Mouse (Mus musculus) cerebellum, adult 11 months (tissue): ENCODE measurements around the gene Sdhaf3.
A peak's percentile ranks its signal among the peaks of the same experiment; 100 is the strongest.
"Not testable (repeated sequence)": the region's sequence is repeated elsewhere in the genome, so short reads cannot be mapped to it uniquely, and the experiment has no call there.

Experiments used
- DNase-seq: peaks from one replicate; pipeline ENCODE4 v3.0.0; 2022

The Sdhaf3 gene

DNA sequence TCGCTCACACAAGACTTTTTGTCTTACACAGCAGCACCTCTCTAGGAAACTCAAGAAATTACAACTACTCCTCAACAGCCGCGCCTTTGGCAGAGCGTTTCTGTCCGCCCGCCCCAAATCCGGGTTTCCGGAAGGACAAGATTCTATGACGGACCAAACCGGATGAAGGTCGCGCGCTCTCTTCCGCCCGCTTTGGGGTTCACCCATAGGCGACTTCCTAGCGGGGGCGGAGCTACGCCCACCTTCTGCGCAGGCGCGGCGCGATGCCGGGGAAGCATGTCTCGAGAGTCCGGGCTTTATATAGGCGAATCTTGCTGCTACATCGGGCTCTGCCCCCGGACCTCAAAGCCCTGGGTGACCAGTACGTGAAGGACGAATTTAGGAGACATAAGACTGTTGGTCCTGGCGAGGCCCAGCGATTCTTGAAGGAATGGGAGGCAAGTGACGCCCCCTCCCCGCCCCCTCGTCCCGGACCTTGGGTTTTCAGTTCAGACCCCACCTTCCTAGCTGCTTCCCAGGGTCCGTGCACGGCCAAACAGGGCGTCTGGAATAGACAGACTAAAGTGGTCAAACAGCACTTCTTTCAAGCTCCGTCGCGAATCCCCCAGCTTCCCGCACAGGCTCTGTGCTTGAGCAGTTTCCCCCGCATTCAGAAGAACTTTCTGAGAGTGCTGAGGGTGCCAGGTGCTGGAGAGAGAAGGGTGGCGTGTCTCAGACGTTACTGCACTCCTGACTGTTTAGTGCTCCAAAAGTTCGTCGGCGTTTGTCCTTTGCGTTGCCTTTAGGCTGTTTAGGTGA lies at the start of gene Sdhaf3:
Gene Sdhaf3, plus strand, starts transcription at position 241 of the 798 bp plus-strand sequence.
- peak; percentile 93 for DNase-seq

DNA sequence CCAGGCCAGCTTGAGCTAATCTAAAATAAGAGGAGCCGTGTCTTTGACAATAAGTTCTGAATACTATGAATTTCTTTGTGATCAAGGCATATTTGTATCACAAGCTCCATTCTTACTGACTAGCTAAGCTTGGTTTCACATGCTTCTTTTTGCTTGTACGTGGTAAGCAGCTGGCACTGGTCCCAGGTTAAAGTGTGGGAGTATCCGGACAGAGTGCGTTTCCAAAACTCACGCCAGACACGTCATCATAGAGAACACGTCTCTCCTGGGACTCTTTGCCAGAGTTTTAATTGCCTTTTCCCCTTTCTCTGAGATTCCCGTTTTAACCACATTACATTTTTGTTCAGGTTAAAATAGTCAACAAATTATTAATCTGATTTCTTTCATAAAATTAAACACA lies 46.2 kb upstream of the Sdhaf3 start:
- no peak for DNase-seq

DNA sequence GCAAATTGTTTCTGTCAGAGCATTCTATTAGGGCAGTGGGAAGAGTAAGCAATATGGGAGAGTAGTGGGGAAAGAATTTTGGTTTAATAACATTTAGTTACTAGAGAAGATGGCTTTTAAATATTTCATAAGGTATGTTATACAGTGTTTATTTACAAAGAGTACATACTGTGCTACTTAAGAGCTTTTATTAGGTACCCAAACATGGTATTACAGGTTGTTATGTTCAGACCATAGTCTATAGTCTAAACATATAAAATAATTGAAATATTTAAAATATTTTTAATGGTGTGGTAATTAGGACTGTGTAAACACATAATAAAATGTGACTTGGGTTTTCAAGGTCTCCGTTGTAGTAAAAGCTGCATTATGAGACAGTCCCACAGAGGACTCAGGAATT lies 41.5 kb upstream of the Sdhaf3 start:
- no peak for DNase-seq

DNA sequence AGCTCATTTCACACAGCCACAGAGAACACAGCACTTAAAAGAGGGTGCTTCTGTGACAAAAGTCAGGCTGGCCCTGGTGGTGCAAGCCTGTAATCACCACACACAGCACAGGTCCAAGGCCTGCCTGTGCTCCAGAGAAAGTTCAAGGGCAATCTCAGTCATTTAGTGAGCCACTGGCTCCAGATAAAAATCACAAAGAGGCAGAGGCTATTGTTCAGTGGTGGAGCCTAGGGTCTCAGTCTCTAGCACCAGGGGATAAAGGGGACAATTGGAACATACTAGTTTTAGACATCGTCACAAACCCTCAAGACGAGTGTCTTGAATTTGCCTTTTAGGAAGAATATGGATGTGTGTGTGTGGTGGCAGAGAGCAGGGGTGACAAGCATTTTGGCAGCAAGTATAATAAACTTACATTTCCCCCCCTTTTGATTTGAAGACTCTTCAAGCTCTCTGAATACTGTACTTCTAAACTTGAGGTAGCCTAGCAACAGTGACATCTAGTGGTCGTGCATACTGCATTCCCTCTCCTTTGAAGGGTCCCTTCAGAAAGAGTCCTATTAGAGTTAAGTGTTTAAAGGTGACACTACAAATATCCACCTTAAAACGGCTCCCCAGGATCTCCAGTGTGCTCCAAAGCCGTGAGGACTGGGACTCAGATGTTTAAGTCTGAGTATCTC lies 40.8 kb upstream of the Sdhaf3 start:
- DNase-seq: peak; percentile 4

DNA sequence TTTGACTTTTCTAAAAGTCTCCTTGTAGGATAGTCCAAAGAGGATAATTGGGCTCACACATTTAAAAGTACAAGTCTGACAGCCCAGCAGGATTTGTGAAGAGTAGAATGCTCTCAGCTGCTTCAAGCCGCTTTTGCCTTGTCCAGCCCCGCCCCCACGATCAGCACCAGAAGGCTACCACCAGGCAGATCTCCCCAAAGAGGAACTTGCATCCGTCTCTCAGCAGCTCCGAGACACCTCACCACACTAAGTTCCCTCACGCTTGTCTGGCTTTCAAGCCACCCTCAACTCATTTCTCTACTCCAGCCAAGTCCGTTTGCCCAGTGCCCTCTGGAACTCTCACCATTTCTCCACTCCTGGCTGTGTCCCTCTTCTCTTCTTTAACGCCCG lies 40.3 kb upstream of the Sdhaf3 start:
- DNase-seq: no peak

DNA sequence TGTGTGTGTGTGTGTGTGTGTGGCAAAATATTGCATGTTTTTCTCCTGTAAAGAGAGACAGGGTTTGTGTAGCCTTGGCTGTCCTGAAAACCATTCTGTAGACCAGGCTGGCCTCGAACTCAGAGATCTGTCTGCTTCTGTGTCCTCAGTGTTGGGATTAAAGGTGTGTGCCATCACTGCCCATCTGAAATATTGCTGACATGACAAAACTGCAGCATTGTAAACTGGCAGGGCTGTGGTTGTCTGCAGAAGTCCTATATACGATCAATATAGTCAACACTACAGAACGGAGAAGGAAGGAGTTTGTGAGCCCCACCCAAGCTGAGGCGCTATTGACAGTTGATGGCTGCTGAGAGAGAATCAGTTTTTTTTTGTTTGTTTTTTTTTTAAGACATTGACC lies 38.5 kb upstream of the Sdhaf3 start:
- DNase-seq: no peak

DNA sequence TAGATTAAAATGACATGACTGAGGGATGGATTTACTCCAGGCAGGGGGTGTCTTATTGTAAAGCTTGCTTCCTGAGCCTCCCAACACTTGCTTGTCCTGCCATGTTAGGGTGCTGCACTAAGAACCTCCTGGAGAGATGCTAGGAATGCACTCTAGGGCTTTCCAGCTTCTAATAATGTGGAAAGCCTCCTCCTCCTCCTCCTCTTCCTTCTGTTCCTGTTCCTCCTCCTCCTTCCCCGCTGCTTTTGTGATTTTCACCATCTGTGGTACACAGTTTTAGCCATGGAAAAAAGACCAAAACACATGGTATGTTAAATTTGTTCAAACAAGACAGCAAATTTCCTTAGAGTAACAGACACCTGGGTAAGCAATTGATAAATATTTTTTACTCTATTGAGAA lies 30.5 kb upstream of the Sdhaf3 start:
- no peak for DNase-seq

DNA sequence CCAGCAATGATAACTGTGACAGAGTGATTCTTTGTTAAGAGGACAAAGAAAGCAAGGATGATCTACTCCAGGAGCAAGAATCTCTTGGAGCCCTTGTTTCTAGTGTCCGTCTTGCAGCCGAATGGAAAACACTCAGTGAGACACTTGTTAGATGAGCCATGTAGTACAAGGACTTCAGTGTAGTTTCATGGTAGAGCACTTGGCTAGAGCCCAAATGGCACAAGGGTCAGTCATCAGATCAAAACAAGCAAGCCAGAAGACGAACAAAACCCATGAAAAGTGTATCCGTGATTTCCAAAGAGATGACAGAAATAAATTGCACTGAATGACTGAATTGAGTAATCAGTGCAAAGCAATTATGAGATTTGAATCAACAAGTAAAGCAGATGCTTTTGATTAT lies 25.0 kb upstream of the Sdhaf3 start:
- DNase-seq: no peak

DNA sequence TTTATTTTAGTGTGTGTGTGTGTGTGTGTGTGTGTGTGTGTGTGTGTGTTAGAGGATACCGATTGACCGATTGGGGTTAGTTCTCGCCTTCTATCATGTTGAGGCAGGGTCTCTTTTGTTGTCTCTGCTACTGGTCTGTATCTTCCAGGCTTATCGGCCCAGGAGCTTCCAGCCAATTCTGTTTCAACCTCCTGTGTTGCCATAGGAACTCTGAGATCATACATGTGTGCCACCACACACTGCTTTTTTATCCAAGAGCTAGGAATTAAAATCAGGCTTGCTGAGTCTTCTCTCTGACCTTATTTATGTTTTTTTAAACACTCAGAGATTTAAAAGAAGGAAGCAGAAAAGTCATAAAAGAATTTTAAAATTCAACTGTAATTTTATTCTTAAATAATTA lies 24.3 kb upstream of the Sdhaf3 start:
- no peak for DNase-seq

DNA sequence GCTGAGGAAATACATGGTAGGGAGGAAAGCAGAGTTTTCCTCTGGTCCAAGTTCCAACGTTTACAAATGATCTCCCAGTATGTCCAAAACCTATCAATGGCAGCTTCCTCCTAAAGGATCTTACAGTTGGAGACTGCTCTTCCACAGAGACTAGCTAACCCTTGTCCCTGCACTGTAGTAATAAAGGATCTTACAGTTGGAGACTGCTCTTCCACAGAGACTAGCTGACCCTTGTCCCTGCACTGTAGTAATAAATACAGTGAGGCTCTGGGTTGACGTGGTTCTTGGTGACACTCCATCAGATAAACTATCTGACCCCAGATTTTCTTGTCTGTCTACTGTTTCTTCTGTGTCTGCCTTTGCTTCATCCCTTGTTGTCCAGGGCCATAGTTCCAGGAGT lies 15.0 kb upstream of the Sdhaf3 start:
- DNase-seq: no peak

DNA sequence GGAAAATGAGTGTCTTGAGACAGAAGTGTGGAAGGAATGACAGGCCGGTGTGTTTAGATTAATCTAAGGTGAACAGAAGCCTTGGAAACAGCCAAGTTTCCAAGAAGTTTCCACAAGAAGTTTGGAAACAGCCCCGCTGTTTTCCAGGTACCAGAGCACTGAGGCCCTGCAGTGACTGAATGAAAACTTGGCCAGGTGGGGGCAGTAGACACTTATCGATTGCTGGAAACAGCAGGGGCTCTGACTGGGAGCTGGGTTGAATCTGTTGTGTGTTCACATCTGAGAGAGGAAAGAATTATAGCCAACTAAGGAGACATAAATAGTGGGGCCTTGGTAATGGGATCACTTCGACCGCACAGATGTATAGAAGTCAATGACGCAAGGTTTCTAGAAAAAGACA lies 13.0 kb upstream of the Sdhaf3 start:
- no peak for DNase-seq

DNA sequence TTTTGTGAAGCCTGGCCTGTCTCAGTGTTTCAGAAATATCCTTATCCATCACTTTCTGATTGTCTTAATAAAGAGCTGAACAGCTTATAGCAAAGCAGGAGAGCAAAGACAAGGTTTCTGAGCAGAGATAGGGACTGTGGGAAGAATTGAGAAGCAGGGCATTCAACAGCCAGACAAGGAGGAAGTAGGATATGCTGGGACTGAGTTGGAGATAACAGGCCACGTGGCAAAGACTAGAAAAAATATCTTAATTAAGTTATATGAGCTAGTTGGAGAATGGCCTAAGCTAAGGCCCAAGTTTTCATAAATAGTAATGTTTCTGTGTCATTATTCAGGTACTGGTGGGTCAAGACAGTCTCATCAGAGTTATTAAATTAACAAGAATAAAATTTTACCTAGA lies 8.2 kb upstream of the Sdhaf3 start:
- no peak for DNase-seq

DNA sequence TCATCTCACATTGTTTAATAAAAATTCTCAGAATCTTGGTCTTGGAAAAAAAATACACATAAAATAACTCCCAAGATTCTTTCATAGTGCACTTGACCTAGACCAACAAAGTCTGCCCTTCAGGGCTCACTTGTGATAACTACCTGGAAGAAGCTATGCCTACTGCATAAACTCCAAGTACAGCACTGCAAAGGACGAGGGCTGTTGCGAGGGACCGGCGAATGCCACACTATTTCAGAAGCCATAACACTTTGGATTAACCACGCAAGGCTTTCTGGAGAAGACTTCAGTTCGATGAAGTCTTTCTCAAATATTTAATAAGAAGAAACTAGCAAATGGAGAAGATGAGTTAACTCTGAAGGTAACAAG lies 425 bp upstream of the Sdhaf3 start:
- no peak for DNase-seq

DNA sequence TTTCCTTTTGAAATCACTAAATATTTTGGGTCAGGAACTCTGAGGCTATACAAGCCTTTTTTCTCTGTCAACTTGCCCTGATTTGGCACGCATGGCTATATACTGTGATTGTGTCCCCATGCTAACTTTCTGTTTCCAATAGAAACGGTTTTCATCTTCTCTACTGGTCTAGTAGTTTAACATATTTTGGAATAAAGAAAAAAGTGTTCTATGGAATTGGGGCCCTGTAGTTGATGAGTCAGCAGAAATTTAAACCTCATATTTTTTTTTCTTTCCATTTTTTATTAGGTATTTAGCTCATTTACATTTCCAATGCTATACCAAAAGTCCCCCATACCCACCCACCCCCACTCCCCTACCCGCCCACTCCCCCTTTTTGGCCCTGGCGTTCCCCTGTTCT lies 3.4 kb downstream of the Sdhaf3 start:
- not testable (repeated sequence) for DNase-seq

DNA sequence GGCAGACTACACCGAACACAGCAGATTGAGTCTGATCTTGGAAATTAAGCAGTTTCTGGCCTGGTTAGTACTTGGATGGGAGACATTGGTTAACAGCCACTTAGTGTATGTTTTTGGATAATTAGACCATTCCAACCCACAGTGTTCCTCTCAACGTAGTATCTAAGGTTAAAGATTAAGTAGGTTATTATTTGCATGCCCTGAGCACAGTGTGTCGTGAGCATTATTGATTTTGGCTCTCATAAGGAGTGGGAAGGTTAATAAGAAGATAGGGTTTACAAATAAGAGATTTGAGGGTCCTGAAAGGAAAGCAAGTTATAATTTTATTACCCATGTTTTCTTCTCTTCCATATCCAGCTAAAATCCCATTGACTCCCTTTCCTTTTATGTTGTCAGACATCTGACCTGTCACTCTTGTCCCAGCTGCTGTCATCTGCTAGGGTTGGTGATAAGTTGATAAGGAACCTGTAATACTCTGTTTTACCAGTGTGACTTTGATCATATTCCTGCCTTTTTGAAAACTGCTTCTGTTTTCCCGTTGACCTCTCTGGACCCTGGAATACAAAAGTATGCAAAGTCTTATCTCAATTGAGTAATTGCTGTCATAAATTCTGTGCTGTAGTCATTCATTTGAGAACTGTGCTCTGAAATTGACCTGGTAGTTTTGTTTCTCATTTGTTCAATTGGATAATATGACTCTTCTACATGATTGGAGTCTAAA lies 41.6 kb downstream of the Sdhaf3 start:
- DNase-seq: no peak

DNA sequence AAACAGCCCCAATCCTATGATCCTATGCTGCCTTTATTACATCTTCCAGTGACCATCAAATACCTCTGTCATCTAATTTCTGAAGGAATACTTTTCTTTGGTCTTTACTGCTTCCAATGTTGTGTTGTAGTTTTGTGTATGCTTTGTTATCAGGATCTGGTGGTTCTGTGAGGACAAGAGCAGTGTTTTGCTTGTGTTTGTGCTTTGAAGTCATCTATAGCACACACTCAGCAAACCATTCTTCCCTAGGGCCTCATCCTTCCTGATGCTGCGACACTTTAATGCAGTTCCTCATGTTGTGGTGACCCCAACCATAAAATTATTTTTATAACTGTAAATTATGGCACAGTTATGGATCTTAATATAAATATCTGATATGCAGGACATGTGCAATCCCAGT lies 42.2 kb downstream of the Sdhaf3 start:
- DNase-seq: no peak

DNA sequence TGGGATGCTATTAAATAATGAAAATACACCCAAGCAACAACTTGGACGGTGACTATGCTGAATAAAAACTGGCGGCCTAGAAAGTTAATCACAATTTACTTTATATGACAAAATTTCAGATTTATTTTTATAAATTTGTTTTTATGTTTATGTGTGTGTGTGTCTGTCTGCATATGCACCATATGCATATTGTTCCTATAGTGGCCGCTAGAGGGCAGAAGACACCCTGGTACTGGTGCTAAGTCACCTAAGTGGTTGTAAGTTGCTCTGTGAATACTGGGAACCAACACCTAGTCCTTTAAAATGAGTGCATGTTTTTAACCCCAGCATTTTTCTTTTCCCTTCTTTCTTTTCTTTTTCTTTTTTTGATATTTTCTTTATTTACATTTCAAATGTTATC lies 43.2 kb downstream of the Sdhaf3 start:
- DNase-seq: no peak

DNA sequence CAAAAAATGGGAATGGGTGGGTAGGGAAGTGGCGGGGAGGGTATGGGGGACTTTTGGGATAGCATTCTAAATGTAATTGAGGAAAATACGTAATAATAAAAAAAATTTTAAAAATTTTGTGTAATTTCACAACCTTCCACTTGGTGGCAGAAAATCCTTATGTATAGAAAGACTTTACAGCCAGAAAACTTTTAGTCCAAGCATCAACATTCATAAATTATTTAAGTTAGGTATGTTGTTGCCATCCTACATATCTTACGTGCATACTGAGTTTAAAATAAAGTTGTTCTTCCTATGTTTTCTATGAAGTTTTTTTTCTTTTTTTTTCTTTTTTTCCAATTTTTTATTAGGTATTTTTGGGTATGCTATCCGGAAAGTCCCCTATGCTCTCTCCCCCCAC lies 47.3 kb downstream of the Sdhaf3 start:
- DNase-seq: no peak

DNA sequence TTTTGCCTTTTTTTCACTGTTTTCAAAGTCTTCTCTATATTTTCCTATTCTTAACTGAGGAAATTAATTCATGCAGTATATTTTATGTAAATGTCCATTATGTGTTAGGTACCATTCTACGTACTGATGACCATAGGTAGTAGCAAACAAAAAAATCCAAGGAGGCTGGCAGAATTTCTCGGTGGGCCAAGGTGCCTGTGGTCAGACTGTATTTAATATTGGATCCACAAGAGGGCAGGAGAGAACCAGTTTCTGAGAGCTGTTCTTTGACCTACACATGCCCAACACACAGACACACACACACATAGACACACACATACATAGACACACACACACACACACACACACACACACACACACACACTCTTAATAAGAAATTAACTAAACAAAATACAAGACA lies 48.2 kb downstream of the Sdhaf3 start:
- DNase-seq: no peak

DNA sequence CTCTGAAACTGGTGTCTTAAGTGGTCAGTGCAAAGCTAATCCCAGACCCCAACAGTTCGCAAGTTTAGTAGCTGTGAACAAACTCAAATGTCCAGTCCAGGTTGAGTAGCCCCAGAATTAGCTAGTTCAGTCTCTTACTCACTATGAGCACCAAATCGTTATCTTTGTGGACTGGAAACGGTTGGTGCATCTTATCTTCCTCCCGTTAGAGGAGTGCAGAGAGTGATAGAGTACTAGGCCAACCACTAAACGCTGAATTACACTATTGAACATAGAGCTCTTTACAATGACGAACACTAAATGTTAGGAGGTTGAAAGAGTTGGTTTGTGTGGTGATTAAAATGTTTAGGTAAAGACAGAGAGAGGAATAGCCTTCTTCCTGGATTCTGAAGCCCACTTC lies 82.3 kb downstream of the Sdhaf3 start:
- DNase-seq: no peak

DNA sequence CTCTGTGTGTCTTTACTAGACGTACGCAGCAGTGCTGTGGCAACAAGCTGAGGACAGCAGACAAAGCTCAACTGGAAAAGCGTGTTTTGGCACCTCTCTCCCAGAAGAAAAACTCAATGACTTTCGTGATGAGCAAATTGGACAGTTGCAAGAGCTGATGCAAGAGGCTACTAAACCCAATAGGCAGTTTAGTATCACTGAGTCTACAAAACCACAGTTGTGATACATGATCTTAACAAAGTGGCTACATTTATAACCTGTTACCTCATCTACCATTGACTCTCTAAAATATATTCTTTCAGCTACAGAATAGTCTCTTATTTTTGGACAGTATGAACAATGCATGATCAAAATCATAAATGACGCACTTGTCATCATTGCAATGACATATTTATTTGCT lies 83.0 kb downstream of the Sdhaf3 start:
- DNase-seq: no peak

DNA sequence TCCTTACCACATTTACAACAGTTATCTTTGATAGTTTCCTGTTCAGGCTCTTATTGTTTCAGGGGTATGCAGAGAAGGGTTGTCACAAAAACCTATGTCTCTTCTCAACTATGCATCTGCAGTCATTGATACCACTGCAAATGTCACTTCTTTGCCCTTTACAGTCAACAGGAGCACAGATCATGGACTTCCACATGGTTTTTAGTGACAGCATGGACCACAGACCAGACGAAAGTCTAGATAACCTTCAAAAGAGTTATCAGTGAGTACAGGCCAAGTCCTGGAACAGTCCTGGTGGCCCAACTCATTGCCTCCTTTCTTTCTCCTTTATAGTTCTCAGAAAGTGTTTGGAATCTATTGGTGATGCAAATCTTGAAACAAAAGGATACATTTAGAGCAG lies 86.1 kb downstream of the Sdhaf3 start:
- DNase-seq: no peak

DNA sequence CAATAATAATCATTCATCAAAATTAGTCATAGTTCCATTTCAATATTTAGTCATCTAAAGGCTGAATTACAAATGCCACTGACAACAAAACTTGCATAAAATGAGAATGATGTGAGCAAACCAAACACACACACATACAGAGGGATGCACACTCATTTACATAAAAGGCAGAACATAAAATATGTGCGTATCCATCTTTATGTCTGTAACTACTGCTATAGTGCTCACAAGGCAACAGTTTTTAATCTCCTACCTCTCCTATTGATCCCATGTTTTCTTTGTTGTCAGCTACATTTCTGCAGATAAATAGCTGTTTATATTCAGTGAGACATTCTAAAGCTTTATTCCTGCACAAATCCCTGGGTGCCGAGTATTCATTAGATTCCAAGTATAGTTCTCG lies 107.0 kb downstream of the Sdhaf3 start:
- DNase-seq: no peak

DNA sequence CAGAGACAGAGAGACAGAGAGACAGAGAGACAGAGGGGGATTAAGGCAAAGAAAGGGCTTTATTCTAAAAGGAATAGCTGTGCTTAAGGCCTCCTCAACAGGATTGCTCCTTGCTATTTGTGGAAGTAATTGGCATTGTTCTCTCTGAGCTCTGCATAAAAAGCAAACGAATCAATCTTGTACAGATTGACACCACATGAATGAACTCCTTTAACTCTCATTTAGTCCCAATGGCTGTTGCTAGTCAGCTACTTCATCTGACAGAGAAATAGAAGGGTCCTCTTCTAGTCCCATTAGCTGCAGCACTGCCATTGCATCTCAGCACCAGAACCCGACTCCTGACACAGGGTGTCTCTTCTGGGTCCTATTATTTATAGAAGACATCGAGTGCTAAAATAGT lies 113.0 kb downstream of the Sdhaf3 start:
- no peak for DNase-seq
